Mouse (Mus musculus) brain, adult 10 weeks (tissue): Measurements from ENCODE around the gene Ngf. TPM values are rescaled to one million over a fixed set of nuclear protein-coding genes. Genes with fewer than 3 reads are reported as not detected.

Experiments used
- polyA plus RNA-seq: library from polyadenylated mRNA; stranded (reverse); fragments of 350-450 nt; fragmentation: Illumina TruSeq; extraction: RNeasy Lipid Tissue Mini Kit (QIAGEN cat#74804); gene quantifications from one replicate; pipeline ENCODE4 v1.2.3, GENCODE M21; 2015; ENCODE audit warnings: low read depth, low replicate concordance

Ngf gene
- polyA plus RNA-seq: 5.6 TPM

DNA sequence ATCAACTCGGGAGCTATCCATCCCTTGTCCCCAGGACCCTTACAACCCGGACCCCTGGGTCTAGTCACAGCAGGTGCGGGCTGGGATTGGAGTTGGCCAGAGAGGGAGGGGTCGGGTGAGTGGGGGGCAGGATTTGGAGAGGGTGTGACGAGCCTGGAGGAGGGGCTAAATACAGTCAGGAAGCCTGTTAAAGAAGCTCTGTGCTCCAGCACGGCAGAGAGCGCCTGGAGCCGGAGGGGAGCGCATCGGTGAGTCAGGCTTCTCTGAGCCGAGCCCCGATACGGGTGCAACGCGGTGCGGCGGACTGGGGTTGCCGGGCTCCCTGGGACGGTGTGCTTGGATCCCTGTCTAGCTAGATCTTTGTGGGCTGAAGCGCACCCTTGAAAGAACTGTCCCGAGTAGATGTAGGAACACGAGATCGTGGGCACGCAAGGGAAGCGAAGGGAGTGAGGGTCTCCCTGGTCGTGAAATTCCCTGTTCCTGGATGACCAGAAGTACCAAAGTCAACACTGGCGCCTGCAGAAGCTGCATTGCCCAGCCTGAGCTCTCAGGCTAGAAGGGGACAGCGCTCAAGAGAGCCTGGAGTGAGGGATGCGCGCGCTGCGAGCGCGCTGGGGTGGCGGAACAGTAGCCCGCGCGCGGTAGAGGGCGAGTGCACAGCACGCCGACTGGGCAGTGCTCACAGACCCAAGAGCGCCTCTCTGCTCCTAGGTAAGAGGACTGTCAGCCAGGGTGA lies at the start of gene Ngf:
Gene Ngf (plus strand): TSS at position 207 of the 736 bp plus-strand sequence.

